Mouse (Mus musculus) cerebral cortex, adult 2 months (tissue): ENCODE measurements around the gene Cep128.

Experiments used
- WGBS: fragments of 180-500 bp; shearing (Covaris S2); methylation state at CpG from one replicate; pipeline ENCODE4 v1.1.7; 2018; 5-methylcytosine and 5-hydroxymethylcytosine counted together

Cep128 gene

DNA sequence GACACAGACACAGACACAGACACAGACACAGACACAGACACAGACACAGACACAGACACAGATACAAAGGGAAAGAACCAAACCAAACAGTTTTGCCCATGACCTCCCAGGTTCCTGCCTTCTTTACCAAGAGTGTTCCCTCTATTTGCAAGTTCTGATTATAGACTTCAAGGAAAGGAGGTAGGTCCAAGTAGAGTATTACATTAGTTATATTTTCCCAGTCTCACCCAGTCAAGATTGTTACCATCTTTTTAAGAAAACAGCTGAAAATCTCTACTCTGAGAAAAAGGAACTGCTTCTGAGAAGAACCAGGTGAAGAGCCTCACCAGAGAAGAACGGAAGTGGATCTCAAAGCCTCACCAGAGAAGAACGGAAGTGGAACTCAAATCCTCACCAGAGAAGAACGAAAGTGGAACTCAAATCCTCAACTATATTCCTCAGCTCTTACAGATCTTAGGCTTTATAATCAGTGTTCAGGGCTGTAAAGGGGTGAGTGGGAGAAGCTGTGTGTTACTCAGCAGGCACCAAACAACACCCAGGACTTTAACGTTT lies 200.8 kb downstream of the Cep128 start:
- 79% methylated on average over 4 of the region's 4 CpGs for WGBS

DNA sequence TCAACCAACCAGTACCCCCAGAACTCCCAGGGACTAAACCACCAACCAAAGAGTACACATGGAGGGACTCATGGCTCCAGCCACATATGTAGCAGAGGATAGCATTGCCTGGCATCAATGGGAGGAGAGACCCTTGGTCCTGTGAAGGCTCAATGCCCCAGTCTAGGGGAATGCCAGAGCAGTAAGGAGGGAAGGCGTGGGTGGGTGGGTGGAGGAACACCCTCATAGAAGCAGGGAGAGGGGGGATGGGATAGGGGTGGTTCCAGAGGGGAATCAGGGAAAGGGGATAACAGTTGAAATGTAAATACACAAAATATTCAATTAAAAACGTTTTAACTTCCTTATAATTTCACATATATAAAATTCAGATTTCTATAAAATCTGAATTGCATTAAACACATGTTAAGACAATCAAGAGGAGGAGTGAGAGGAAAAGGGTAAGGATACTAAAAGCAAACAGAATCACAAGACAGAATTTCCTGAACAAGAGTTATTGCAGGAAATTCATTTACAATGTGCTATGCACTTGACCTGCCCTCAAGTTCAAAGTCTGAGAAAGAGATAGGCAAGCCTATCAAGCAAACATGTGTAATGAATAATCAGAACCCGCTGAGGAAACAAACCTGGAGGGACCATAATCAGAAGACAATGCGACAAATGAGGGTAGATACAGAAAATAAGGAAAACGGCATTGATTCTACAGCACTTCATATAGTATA lies 207.2 kb downstream of the Cep128 start:
- 78% methylated on average over 5 of the region's 5 CpGs for WGBS

DNA sequence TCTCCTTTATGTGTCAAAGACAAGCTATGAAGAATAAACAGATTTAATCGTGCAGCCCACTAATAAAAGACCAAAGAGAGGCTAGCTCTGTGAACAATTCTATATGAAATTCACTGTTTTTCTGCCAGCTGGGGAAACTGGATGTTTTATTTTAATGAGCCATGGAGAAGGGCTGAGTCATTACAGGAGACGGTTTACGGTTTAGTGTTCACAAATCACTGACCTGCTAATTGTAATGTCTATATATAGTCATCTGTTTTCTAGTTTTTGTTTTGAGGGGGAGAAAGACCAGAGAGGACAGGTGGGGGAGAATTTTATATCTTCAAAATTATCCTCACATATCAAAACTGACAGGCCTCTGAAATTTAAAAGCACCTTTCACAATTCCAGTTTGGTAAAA lies 212.6 kb downstream of the Cep128 start:
- 67% methylated on average over 3 of the region's 3 CpGs for WGBS

DNA sequence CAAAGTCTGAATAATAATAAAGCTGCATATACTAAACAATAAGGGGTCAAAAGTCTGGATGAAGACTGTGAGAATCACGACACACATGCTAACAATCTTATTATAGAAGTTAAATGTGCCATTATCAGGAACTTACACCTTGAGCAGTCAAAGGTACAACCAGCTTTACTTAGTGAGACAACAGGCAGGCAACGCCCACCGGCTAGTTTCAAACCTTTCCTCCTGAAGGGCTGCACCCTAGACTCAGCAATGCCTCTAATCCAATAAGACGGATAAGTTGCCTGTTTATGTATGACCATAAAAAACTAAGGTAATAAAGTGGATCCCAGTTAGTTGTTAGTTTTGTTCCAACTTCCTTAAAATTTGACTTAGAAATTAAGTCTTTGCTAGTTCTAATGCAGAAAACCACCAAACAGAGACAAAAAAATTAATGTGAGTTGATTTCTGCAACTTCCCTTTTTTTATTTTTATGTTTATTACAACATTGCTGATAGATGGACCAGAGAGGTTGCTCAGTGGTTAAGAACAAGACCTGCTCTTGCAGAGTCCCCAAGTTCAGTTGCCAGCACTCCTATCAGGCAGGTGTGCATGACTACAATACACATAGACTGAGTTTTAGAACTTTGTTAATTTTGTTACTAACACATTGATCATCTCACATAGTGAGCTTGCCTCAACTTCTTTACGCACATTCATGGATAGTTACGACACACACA lies 223.0 kb downstream of the Cep128 start:
- WGBS, result 93% methylated on average over 6 of the region's 6 CpGs

DNA sequence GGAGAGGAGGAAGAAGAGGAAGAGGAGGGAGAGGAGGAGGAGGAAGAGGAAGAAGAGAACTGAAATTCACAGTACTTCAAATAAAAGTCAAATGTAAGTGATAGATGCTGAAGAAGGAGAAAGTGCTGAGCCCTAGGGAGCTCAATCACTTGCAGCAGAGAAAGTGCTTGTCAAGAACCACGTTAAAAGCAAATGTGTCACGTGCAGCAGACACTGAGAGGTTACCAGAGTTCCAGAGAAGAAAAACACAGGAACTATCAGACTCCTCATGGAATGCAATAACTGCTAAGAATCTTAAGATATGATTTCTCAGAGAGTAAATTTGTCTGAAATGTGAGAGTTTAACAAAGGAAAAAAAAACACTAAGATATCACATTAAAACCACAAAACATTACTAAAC lies 225.7 kb downstream of the Cep128 start:
- WGBS, result 72% methylated on average over 2 of the region's 2 CpGs

DNA sequence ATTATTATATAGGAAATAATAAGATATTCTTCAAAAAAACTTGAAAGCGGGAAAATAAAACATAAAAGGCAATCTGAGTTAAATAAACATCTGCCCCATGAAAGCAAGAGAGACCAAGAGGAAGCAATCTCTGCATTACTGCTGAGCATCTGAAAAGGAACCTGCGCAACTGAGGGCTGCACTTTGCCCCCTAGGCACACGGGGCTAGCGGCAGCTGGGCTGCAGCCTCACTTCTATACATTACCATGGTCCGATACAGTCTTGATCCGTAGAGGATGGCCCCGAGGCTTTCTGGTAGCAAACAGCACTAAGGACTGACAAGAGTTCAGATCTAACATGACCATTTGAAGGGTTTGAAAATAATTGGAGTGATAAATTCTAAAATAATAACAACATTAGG lies 230.2 kb downstream of the Cep128 start:
- 84% methylated on average over 7 of the region's 7 CpGs for WGBS

DNA sequence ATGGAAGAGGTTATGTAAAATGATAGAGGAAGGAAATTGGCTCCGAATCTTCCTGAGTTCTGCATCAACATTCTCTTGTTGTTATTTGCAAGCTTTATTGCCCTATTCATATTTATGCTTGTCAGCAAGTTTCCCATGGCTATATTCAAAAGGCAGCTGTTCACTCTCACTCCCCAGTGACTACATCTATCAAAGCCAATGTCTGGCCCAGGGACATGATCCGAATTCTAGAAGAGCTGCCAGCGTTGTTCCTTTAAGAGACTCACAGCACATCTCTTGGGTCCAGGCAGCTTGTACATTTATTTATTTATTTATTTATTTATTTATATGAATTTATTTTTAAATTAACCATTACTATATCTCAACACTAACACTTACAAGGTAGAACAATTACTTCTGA lies 235.1 kb downstream of the Cep128 start:
- 74% methylated on average over 3 of the region's 3 CpGs for WGBS

DNA sequence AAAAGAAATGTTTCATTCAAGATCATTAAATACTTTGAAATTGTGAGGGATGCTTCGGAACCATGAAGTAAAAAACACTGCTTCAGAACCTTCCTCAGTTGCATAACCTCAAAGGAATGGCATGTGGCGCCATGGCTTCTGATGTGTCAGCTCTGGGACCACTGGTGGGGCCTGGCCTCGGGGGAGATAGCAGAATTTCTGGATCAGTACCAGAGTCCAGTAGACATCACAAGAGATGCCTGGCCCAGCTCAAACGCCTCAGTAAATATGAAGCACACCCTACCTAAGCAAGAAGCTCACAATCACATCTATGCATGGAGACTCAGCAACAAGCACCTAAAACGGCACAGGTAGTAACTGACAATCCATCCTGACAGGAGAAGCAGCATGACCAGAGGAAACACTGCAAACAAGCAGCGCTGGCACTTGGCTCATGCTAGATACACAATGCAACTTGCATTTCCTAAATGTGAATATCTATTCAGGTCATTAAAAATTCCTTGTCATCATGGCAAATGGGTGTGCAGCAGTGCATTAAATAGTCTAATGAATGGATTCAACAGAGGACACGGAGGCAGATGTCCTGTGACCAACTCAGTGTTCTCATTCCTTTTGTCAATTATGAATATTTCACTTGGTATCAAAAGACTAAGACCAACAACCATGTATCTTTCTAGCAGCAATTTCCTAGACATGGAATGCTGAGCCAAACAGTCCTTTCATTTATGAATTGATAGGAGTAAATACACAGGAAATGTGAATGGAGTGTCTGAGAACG lies 249.3 kb downstream of the Cep128 start:
- 78% methylated on average over 8 of the region's 8 CpGs for WGBS

DNA sequence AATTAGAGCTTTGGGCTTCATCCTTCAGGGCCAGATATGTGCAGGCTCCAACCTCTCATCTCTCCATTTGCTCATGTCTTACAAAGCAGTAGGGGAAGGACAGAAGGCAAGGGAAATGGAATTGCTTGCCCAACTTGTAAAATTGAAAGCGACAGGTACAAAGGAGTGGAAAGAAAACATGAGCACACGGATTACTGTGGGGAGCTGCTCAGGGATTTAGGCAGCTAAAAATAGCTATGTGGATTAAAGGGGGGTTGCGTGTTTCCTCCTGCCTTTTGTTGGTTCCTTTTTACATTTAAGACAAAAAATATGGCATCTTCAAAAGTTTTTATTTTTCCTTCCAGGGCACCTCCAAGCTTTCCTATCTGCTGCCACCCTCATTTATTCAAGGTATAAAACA lies 269.2 kb downstream of the Cep128 start:
- WGBS, result 73% methylated on average over 3 of the region's 3 CpGs

DNA sequence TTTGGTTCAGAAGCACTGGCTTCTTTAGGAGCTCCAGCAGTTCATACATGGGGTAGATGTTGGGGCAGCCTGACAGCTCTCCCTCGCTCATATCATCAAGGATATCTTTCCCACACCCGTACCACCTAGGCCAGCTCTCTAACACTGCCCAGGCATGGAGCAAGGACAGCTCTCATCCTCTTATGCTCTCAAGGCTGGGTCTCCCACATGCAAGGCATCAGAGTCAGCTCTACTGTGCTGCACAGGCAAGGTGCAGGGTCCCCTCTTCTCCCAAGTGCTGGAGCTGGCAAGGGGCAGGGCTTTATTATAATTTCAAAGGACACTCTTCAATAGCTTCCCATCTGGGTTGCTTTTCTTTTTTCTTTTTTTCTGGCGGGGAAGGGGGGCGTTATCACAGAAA lies 280.9 kb downstream of the Cep128 start:
- 82% methylated on average over 4 of the region's 4 CpGs for WGBS

DNA sequence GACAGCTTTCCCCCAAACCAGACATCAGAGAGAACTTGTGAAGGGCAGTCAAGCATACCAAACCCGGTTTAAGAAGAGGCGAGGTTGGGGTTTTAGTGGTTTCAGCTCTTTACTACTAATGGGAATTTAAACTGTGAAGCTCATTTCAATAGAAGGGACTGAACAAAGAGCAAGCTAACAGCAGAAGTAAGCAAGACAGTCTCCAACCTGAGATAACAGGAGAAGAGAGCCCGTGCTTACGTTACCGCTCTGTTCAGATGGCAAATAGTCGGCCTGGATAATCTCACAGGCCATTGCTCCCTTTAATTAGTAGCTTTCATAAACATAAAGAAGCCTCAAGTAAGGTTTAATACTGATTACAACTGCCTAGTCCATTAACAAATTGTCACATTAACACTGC lies 286.3 kb downstream of the Cep128 start:
- 74% methylated on average over 6 of the region's 6 CpGs for WGBS

DNA sequence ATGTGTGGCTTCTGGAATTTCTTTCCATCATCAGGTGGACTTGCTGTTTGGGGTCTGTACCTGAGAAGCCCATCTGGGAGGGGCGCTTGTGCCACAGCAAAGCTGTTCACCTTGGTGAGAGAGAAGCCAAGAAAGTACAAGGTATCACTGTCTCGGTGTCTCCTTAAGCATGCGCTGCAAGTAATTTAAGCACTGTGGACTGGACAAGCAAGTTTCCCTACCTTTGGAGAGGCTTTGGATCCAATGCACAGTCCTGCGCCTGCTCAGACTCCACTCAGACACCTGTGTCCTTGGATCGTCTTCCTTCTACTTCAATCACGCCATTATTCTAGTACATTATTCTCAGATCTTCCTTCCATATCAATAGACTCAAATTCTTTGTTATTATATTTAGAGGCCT lies 288.0 kb downstream of the Cep128 start:
- 96% methylated on average over 6 of the region's 6 CpGs for WGBS

DNA sequence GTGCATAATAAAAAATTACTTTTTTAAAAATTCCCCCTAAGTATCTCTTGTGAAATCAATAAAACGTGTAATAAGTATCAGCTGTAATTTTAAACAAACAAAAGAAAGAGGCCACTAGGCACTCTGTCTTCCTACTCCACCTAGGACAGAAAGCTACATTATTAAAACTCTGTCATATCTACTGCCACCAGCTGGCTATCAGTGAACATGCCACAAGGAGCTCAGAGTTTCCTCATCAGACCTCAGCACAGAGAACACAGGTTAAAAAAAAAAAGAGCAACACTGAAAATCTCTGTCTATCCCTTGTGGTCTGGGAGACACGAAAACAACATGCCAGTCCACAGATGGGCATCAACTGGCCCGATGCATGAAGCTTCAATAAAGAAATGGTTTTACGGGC lies 295.9 kb downstream of the Cep128 start:
- 88% methylated on average over 4 of the region's 4 CpGs for WGBS

DNA sequence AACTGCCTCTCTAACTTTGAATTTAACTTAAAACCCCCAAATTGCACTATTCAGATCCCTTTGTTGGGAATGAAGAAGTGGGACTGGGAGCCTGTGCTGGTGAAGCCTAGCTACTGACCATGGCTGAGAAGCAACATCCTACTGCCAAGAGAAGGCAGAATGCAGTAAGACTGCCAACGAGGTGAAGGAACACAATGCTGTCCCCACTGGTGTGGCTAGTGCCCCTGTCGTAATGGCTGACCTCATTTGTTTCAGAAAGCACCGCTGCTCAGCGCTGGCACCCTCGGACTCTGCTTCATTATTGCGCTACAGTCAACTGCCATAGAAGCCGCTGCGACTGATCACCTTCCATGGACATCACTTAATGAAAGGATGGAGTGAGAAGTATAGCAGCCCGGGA lies 298.2 kb downstream of the Cep128 start:
- 81% methylated on average over 9 of the region's 9 CpGs for WGBS

DNA sequence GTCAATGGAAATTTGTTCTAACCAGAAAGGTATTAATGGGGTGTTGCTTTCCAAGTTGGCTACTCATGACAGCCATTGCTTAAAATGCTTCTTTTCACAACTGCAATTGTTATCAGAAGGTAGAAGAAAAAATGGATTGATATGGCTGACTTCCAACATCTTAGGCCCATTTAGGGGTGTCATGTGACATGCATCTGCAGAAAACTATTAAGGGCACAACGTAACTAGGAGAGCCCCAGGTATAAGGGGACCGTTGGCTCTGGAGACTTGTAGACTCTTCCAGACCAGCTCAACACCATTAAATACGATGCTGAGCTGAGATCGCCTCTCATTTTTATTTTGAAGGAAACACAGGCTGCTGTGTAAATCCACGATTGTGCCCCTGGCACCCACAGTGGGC lies 308.6 kb downstream of the Cep128 start:
- WGBS, result 95% methylated on average over 5 of the region's 5 CpGs

DNA sequence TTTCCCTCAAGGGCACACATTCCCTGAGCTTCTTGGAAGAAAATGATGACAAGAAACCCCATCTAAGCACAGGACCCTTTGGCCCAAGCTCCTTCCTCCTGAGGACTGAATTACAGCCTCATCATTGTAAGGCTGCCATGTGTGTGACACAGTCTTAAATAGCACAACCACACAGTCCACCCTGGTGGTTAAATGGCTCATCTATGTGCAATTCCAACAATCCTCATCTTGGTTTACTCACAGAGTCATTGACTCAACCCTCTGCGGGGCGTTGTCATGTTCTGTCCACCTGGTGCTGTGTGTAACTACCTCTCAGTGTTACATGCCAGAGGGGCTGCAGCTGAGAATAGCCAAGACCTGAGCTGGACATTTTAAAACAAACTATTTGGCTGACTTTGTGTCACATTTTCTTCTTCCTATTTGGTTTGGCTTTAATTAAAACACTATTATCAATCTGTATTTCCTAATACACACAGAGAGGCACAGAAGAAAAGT lies 313.6 kb downstream of the Cep128 start:
- 92% methylated on average over 2 of the region's 2 CpGs for WGBS

DNA sequence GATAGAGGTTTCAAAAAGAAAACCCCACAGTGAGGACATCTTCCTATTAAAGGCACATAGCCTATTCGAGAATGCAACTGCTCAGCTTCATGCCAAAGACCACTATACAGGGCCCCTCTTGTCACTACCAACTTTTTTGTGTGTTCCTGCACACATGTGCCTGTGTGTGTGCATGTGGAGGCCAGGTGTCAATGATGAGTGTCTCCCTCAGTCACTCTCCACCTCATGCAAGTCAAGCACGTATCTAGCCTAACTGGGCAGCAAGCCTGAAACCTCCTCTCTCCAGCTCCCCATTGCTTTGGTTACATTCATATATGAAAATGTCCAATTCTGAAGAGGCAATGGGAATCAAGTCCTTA lies 317.1 kb downstream of the Cep128 start:
- 82% methylated on average over 2 of the region's 2 CpGs for WGBS

DNA sequence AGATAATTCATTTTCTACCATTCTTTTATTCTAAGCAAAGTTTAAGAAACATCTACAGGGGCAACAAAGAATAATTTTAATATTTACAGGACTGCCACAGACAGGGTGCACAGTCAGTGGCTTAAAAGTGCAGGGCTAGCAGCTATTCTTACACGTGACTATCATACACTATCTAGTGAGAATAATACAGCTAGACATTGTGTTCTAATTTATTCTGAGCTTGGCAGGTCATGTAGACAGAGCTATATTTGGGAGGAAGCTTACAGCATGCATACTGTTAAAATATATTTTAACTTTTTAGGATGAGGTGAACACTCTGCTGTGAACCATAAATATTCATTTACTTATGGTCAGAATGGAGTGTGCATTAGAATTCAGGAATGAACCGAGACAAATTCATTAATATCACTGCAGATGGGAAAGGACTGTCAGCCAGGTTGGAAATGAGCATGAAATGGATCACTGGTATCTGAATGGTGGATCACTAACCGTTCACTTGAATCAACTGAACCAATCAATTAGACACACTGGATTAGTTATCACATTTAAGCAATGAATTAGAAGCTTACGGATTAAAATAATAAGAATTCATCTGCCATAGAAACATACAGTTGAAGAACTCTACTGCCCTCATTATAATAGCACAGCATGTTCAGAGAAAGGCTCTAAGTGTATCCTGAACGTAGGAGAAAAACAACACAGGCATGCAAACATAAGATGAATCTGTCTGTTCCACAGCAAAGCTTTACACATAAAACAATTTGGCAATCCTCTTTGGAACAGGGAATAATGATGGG lies 317.7 kb downstream of the Cep128 start:
- WGBS, result 67% methylated on average over 5 of the region's 5 CpGs

DNA sequence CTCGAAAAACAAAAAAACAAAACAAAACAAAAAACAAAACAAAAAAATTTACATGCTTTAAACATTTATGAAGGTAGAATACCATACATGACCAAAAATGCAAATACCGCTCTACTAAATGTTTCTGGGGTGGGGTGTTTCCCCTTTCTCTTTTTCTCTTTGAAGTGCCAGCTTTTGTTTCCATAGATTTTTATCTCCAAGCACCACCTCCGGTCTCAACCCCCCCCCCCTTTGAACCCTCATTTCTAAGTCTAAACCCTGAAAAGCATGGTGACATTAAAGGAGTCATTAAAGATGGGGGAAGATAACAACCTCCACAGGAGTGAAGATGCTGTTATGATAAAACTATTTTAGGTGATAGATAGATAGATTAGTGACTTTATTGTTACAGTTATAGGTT lies 318.8 kb downstream of the Cep128 start:
- 82% methylated on average over 3 of the region's 3 CpGs for WGBS

DNA sequence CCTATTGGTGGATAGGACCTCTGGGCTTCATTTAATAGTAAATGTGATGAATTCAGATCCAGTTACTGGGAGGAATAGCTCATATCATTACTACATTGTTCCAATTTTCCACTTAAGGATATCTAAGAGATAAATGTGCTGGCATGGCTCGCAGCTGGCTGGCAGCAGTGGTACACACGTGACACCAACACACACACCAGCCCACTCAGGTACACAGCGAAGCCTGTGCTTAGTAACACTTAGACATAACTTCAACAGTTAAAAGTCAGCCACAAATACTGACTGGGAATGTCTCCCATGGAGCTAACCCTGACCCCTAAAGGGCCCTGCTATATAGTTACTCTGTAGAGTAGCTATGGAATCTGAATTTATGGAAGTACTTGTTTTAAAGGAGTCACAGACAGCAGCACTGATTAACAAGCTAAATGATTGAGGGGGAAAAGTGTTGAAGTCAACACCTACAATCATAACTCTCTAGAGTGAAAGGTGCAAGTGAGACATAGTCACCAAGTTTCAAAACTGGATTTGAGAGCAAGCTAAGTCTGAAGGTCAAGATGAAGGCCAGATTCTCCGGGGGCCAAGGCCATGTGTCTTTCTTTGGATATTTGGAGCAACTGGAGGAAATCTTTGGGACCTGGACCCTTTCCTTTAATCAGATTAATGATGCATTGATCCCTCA lies 320.7 kb downstream of the Cep128 start:
- WGBS, result 90% methylated on average over 4 of the region's 4 CpGs

DNA sequence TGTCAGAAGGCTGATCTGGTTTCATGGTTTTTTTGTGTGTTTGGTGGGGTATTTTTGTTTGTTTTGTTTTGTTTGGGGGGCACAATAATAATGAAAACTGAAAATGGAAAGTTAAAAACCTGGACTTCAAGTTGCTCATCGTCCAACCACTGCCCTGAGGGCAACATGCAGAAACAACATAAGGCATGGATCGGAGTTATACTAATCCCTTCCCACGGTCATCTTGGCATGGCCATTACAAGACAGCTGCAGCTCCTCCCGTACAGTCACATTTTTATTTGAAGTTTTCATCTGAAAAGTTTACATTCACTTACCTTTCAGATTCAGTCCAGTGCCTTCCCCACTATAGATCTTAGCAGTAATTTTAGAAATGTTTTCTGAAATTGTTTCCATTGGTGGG lies 321.5 kb downstream of the Cep128 start:
- WGBS, result 85% methylated on average over 4 of the region's 4 CpGs
